Mouse (Mus musculus): ENCODE results near the gene Fastkd5.

GRCm38 (mm10) chr2:130635847-130636246 is 6.0 kb upstream of the Fastkd5 start:
- TF ChIP-seq CTCF (conservative IDR thresholded peaks at IDR 0.05; ENCODE audit: insufficient read depth, insufficient read length, low read depth, low read length) = no peak
- TF ChIP-seq POLR2A (IDR thresholded peaks at IDR 0.05; ENCODE audit: low read depth, low read length) = no peak

All from kidney, adult 2 months (tissue).